Mouse (Mus musculus) kidney, postnatal 0 days (tissue): ENCODE data around the gene Olfr1394. TPM values are rescaled to one million over a fixed set of nuclear protein-coding genes. Genes with fewer than 3 reads are reported as not detected.
A peak's percentile ranks its signal among the peaks of the same experiment; 100 is the strongest.

Source experiments
- ATAC-seq: fragments of 200-750 bp; cut with Nextera tagmentation; replicated peaks from 2 replicates; pipeline ENCODE4 v1.8.0; 2017; ENCODE audit warnings: low read depth, moderate number of reproducible peaks, moderate TSS enrichment, moderate library complexity; ENCODE audit not compliant: low FRiP score
- DNase-seq: peaks from one replicate; pipeline ENCODE4 v3.0.0-alpha.2; 2016; ENCODE audit warnings: low spot score
- H3K27ac ChIP-seq: fragments of 300-500 bp; sonication (generic); 2 replicates; pipeline ENCODE4 v1.5.1; 2014; ENCODE audit warnings: mild to moderate bottlenecking
- H3K27me3 ChIP-seq: fragments of 300-500 bp; sonication (generic); 2 replicates; pipeline ENCODE4 v1.6.1; 2014; ENCODE audit warnings: low read length, mixed read lengths; ENCODE audit not compliant: insufficient read depth
- H3K36me3 ChIP-seq: fragments of 300-500 bp; sonication (generic); 2 replicates; pipeline ENCODE4 v1.6.1; 2014; ENCODE audit warnings: low read length, mixed read lengths; ENCODE audit not compliant: insufficient read depth
- H3K4me1 ChIP-seq: fragments of 300-500 bp; sonication (generic); replicated peaks from 2 replicates; pipeline ENCODE4 v1.6.1; 2014; ENCODE audit warnings: antibody characterized with exemption, low read length, mixed read lengths; ENCODE audit not compliant: insufficient read depth
- H3K4me2 ChIP-seq: fragments of 300-500 bp; sonication (generic); 2 replicates; pipeline ENCODE4 v1.6.1; 2014; ENCODE audit warnings: mild to moderate bottlenecking, low read length, moderate library complexity, mixed read lengths
- H3K4me3 ChIP-seq: fragments of 300-500 bp; sonication (generic); replicated peaks from 2 replicates; pipeline ENCODE4 v1.5.1; 2014; ENCODE audit warnings: low read depth, low read length
- H3K9ac ChIP-seq: fragments of 300-500 bp; sonication (generic); 2 replicates; pipeline ENCODE4 v1.6.1; 2014; ENCODE audit warnings: low read depth, low read length
- H3K9me3 ChIP-seq: fragments of 300-500 bp; sonication (generic); replicated peaks from 2 replicates; pipeline ENCODE4 v1.6.1; 2016; ENCODE audit warnings: low read length, inconsistent platforms, mixed read lengths
- CTCF ChIP-seq: IDR thresholded peaks from 2 replicates; pipeline ENCODE4 v1.5.1; 2016; ENCODE audit warnings: antibody characterized with exemption, low read depth, mild to moderate bottlenecking, moderate library complexity
- WGBS: fragments of 180-500 bp; shearing (Covaris S2); extraction: QIAGEN DNeasy Blood & Tissue Kit; methylation state at CpG from one replicate; pipeline ENCODE4 v1.1.7; 2014; 5-methylcytosine and 5-hydroxymethylcytosine counted together
- polyA plus RNA-seq: library from polyadenylated mRNA; unstranded; fragments of >200 nt; fragmentation: Nextera tagmentation; extraction: Ambion mirVana; gene quantifications from 2 replicates; pipeline ENCODE4 v1.2.1, GENCODE M21; 2015

Olfr1394 gene
- polyA plus RNA-seq: not detected in 2 replicates

- H3K4me1 ChIP-seq: no peaks in the 10 kb centered on the region
- ATAC-seq (no peak), DNase-seq (no peak)
- no peak within 1 kb of the TSS for H3K4me2 ChIP-seq
- WGBS: 76% methylated on average over 1 of the region's 1 CpGs
- H3K27ac ChIP-seq: no peak within 1 kb of the TSS
- H3K27me3 ChIP-seq: no peaks in the 10 kb centered on the region
- H3K9me3 ChIP-seq: no peaks in the 10 kb centered on the region
- no peaks in the 10 kb centered on the region for H3K36me3 ChIP-seq
- no peak within 1 kb of the TSS for H3K4me3 ChIP-seq
- H3K9ac ChIP-seq: no peak within 1 kb of the TSS
- no peak for TF ChIP-seq CTCF
These were observed at the start of gene Olfr1394 for GRCm38 (mm10) chr11:49154077-49154476. TSS of gene Olfr1394 (plus strand) at chr11:49154377.

DNA sequence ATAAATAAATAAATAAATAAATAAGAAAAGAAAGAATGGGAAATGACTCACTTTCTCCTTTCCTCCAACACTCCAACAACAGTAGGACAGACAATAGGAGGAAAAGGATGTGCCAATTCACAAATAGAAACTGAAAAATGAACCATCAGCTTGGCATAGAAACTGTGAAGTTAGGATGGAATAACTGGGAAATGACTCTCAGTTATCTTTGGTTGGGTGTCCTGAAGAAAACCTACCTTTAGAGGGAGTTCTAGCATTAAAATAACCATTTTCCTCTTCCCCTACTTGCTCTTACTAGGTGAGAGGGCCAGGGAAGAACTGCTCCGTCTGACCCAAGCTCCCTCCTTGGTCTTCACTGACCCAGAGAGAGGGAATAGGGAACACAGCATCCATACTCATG, 48.4 kb upstream of the Olfr1394 start:
- Histone ChIP-seq H3K4me1 (no peaks in the 10 kb centered on the region), H3K4me3 (no peak overlapping the region), H3K27ac (no peak overlapping the region), H3K4me2 (no peak overlapping the region), H3K36me3 (no peaks in the 10 kb centered on the region), H3K27me3 (no peaks in the 10 kb centered on the region), H3K9ac (no peak overlapping the region), H3K9me3 (no peaks in the 10 kb centered on the region)
- no peak for TF ChIP-seq CTCF
- 75% methylated on average over 1 of the region's 1 CpGs for WGBS
- DNase-seq: peak; percentile 22
- ATAC-seq: no peak

GRCm38 (mm10) chr11:49107650-49108537, 46.3 kb upstream of the Olfr1394 start:
- Histone ChIP-seq H3K9me3 (no peaks in the 10 kb centered on the region), H3K4me1 (no peaks in the 10 kb centered on the region), H3K9ac (no peak overlapping the region), H3K4me3 (no peak overlapping the region), H3K27me3 (no peaks in the 10 kb centered on the region), H3K27ac (no peak overlapping the region), H3K4me2 (no peak overlapping the region), H3K36me3 (no peaks in the 10 kb centered on the region)
- DNase-seq (no peak), ATAC-seq (no peak)
- no peak for TF ChIP-seq CTCF
- WGBS: 45% methylated on average over 10 of the region's 10 CpGs

- H3K4me1 ChIP-seq: no peaks in the 10 kb centered on the region
- no peak for ATAC-seq
- no peak overlapping the region for H3K9ac ChIP-seq
- no peaks in the 10 kb centered on the region for H3K27me3 ChIP-seq
- TF ChIP-seq CTCF: peak; percentile 72
- no peak overlapping the region for H3K4me2 ChIP-seq
- peak; percentile 57 for DNase-seq
- no peaks in the 10 kb centered on the region for H3K36me3 ChIP-seq
- WGBS: 48% methylated on average over 1 of the region's 1 CpGs
- H3K9me3 ChIP-seq: no peaks in the 10 kb centered on the region
- H3K27ac ChIP-seq: no peak overlapping the region
- no peak overlapping the region for H3K4me3 ChIP-seq
These were observed 45.3 kb upstream of the Olfr1394 start for GRCm38 (mm10) chr11:49108833-49109232.

- no peaks in the 10 kb centered on the region for H3K4me1 ChIP-seq
- 59% methylated on average over 1 of the region's 1 CpGs for WGBS
- H3K27me3 ChIP-seq: no peaks in the 10 kb centered on the region
- no peak overlapping the region for H3K4me3 ChIP-seq
- H3K36me3 ChIP-seq: no peaks in the 10 kb centered on the region
- H3K9ac ChIP-seq: no peak overlapping the region
- H3K9me3 ChIP-seq: no peaks in the 10 kb centered on the region
- DNase-seq (no peak), ATAC-seq (no peak)
- H3K27ac ChIP-seq: no peak overlapping the region
- no peak overlapping the region for H3K4me2 ChIP-seq
- no peak for TF ChIP-seq CTCF
These were observed 43.2 kb upstream of the Olfr1394 start for GRCm38 (mm10) chr11:49111000-49111399.

GRCm38 (mm10) chr11:49112624-49113219, 41.5 kb upstream of the Olfr1394 start:
- ATAC-seq (no peak), DNase-seq (no peak)
- Histone ChIP-seq H3K4me3 (no peak overlapping the region), H3K27ac (no peak overlapping the region), H3K36me3 (no peaks in the 10 kb centered on the region), H3K9me3 (no peaks in the 10 kb centered on the region), H3K4me2 (no peak overlapping the region), H3K27me3 (no peaks in the 10 kb centered on the region), H3K4me1 (no peaks in the 10 kb centered on the region), H3K9ac (no peak overlapping the region)
- TF ChIP-seq CTCF: no peak
- WGBS: 79% methylated on average over 6 of the region's 6 CpGs
